Mouse (Mus musculus) olfactory bulb, adult 2 months (tissue): Measurements from ENCODE around the gene Ranbp3.

ENCODE experiments used
- CTCF ChIP-seq: fragments of 200-500 bp; IDR thresholded peaks from 2 replicates; pipeline ENCODE4 v1.5.1; 2012; ENCODE audit warnings: low read depth, mild to moderate bottlenecking, low read length, moderate library complexity; ENCODE audit not compliant: insufficient read depth
- POLR2A ChIP-seq: fragments of 200-500 bp; IDR thresholded peaks from 2 replicates; pipeline ENCODE4 v1.6.1; 2012; ENCODE audit warnings: mild to moderate bottlenecking, low read depth, low read length, moderate library complexity; ENCODE audit not compliant: insufficient read depth

DNA sequence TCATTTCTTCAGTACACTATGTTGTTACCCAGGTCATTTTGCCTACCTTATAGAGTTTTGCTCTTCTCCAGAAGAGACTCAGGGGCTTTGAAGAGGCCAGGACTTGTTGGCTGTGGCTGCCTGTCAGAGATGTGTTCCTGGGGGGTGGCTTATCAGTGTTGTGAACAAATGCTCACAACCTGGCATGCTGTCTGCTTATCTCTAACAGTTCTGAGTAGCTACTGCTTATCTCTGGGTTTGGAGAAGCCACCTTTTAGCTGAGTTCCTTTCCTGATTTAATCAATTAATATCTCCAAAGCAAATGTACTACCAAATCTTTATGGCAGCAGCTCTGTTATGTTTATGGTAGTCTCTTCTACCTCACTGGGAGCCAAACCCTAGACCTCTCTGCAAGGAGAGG, 15.0 kb downstream of the Ranbp3 start:
- TF ChIP-seq CTCF, result no peak
- TF ChIP-seq POLR2A, result no peak
